Mouse (Mus musculus): Measurements from ENCODE around the gene Igsf3. TPM values are rescaled to one million over a fixed set of nuclear protein-coding genes. Genes with fewer than 3 reads are reported as not detected.

Igsf3 gene
- polyA plus RNA-seq, 1 experiment from 2014 or later: 38.0 TPM

DNA sequence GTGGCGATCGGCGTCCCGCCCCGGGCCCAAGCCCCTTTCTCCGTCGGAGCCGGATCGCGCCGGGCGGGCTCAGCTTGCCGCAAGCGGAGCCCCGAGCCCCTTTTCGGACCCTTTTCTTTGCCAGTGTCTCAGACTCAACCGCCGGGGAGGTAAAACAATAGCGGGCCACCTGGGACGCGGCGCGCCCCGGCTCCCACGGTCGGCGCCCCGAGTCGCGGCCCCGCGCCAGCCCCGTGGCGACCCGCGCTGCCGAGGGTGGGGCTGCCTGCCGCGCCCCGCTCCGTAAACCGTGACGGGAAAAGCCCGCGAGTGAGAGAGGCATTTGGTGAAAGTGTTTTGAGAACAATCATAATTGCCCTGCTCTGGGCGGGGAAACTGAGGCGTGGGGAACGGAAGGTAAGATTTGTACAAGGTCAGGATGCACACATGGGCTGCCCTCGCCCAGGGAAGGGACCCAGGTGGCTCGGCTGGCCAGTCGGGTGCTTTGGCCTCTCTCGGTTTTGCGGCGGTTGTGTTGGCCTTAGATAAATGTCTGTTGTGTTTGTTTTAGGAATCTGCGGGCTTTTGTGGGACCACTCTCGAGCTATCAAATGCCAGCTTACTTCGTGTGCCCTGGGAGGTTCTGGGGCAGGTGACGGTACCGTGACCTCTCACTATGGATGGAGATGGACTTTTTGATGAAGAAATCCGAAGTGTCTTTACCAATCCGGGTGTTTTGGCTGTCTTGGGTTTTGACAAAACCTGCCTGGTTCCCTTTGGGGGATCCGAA is 557 bp downstream of the Igsf3 start:
- Histone ChIP-seq H3K4me3 (peak overlapping the region; percentile 96), H3K4me1 (replicated peaks) (peaks cover 50% of the 10 kb centered on the region), H3K27ac (peak overlapping the region; percentile 90), H3K36me3 (no peaks in the 10 kb centered on the region), H3K27me3 (no peaks in the 10 kb centered on the region), H3K9ac (peak overlapping the region; percentile 94), H3K9me3 (replicated peaks) (no peaks in the 10 kb centered on the region), H3K4me2 (peak overlapping the region; percentile 85)
- WGBS: under 1% methylated on average over 62 of the region's 62 CpGs
- peak; percentile 5; the same call in 1 of the 2 replicates for ATAC-seq (replicated peaks; ENCODE audit: insufficient number of reproducible peaks, insufficient read depth, low FRiP score, low read depth)

GRCm38 (mm10) chr3:101378102-101378501 is 1.2 kb downstream of the Igsf3 start:
- Histone ChIP-seq H3K9ac (peak overlapping the region; percentile 94), H3K36me3 (no peaks in the 10 kb centered on the region), H3K27ac (peak overlapping the region; percentile 90), H3K27me3 (no peaks in the 10 kb centered on the region), H3K9me3 (replicated peaks) (no peaks in the 10 kb centered on the region), H3K4me2 (peak overlapping the region; percentile 85), H3K4me1 (replicated peaks) (peaks cover 55% of the 10 kb centered on the region), H3K4me3 (peak overlapping the region; percentile 96)
- ATAC-seq (replicated peaks; ENCODE audit: insufficient number of reproducible peaks, insufficient read depth, low FRiP score, low read depth): peak; percentile 62
- WGBS: 2% methylated on average over 12 of the region's 12 CpGs

DNA sequence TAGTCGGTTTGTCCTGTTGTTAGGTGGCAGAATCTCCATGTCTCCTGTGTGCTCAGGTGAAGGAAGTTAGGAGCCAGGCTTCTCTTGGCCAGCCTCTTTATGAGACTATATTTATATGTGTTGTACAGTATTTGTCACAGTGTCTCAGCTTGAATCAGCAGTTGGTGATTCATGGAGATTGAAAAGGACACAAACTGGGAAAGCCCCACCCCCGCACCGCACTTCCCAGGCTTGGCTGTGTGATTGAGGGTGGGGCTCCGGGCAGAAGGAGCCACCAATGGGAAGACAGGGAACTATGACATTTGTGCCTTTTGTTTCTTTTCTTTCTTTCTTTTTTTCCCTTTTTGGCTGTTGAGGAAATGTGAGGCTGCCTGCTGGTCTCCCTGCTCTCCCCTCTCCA is 2.9 kb downstream of the Igsf3 start:
- ATAC-seq (replicated peaks; ENCODE audit: insufficient number of reproducible peaks, insufficient read depth, low FRiP score, low read depth): no peak
- Histone ChIP-seq H3K9me3 (replicated peaks) (no peaks in the 10 kb centered on the region), H3K4me2 (peak overlapping the region; percentile 85), H3K27ac (peak overlapping the region; percentile 38), H3K27me3 (no peaks in the 10 kb centered on the region), H3K4me3 (peak overlapping the region; percentile 96), H3K36me3 (no peaks in the 10 kb centered on the region), H3K9ac (peak overlapping the region; percentile 31), H3K4me1 (replicated peaks) (peaks cover 56% of the 10 kb centered on the region)
- WGBS: 23% methylated on average over 4 of the region's 4 CpGs

DNA sequence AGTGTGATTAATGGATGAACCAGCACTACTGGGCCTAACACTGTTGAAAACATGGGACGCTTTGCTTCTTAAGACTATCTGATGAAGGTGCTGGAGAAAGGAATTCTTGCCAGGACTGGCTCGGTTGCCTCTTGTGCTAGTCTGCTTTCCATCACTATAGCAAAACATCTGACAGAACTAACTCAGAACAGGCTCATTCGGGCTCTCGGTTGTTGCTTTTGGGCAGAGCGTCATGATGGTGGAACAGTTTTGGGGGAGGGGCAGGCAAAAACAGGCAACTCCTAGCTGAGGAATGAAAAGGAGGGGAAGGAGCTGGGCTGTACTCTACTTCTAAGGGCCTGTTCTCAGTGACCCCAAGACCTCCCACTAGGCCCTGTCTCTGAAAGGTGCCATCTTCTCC is 4.8 kb downstream of the Igsf3 start:
- H3K36me3 ChIP-seq: no peaks in the 10 kb centered on the region
- H3K27me3 ChIP-seq: no peaks in the 10 kb centered on the region
- H3K4me1 ChIP-seq (replicated peaks): peaks cover 64% of the 10 kb centered on the region
- ATAC-seq (replicated peaks; ENCODE audit: insufficient number of reproducible peaks, insufficient read depth, low FRiP score, low read depth): no peak
- H3K4me3 ChIP-seq: no peak overlapping the region
- H3K4me2 ChIP-seq: peak overlapping the region; percentile 85
- H3K27ac ChIP-seq: no peak overlapping the region
- no peak overlapping the region for H3K9ac ChIP-seq
- no peaks in the 10 kb centered on the region for H3K9me3 ChIP-seq (replicated peaks)
- WGBS: 34% methylated on average over 5 of the region's 5 CpGs

DNA sequence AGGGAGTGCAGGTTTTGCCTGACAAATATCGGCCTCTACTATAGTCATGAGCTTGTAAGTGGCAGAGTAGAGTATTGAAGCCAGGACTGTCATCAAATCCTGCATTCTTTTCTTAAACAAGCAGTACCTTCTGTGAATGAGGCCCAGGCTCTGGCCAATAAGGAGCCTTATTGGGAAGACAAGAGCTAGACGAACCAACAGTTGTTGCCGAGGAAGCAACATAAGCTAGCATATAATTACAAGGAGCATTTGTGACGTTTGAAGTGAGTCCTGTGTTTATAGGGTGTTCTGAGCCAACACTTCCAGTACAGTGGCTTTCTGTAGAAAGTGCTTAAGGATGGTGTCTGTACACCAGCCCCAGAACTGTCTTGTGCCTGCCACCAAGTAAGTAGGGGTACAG is 5.9 kb downstream of the Igsf3 start:
- ATAC-seq (replicated peaks; ENCODE audit: insufficient number of reproducible peaks, insufficient read depth, low FRiP score, low read depth): no peak
- no peaks in the 10 kb centered on the region for H3K27me3 ChIP-seq
- H3K4me2 ChIP-seq: no peak overlapping the region
- WGBS: 71% methylated on average over 4 of the region's 4 CpGs
- no peaks in the 10 kb centered on the region for H3K9me3 ChIP-seq (replicated peaks)
- peaks cover 63% of the 10 kb centered on the region for H3K4me1 ChIP-seq (replicated peaks)
- H3K4me3 ChIP-seq: no peak overlapping the region
- H3K27ac ChIP-seq: no peak overlapping the region
- no peak overlapping the region for H3K9ac ChIP-seq
- H3K36me3 ChIP-seq: no peaks in the 10 kb centered on the region

DNA sequence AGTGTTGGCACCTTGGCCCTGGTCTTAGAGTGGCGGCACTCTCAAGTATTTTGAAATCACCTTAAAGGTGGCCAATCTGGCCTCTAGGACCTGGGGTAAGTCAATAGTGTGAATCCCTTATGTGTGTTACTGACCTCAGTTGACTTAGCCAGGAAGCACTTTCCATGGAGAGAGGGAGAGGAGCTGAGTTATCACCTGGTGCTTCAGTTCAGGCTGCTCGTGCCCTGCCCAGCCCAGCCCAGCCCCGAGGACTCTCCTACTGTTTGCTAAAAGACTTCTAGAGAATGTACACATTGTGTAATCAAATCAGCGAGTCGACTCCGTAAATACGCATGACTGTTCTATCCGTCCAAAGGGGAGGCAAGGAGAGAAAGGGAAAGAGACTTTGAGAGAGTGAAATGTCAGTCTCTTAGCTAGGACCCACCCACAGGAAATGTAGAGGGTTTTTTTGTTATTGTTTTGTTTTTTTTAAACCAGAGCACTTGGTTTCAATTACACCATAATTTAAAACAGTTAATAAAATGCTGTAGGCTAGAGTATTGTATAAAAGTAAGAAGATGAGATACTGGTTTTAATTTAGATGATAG is 9.6 kb downstream of the Igsf3 start:
- Histone ChIP-seq H3K27ac (no peak overlapping the region), H3K9ac (no peak overlapping the region), H3K27me3 (no peaks in the 10 kb centered on the region), H3K4me2 (no peak overlapping the region), H3K4me1 (replicated peaks) (peaks cover 61% of the 10 kb centered on the region), H3K36me3 (no peaks in the 10 kb centered on the region), H3K4me3 (no peak overlapping the region), H3K9me3 (replicated peaks) (no peaks in the 10 kb centered on the region)
- no peak for ATAC-seq (replicated peaks; ENCODE audit: insufficient number of reproducible peaks, insufficient read depth, low FRiP score, low read depth)
- WGBS: 54% methylated on average over 8 of the region's 8 CpGs

GRCm38 (mm10) chr3:101387849-101388248 is 11.0 kb downstream of the Igsf3 start:
- Histone ChIP-seq H3K9ac (0 out of 2 replicates have a peak overlapping the region, but pooled peaks have one; percentile 27), H3K4me3 (no peak overlapping the region), H3K36me3 (no peaks in the 10 kb centered on the region), H3K27ac (peak overlapping the region; percentile 49), H3K4me2 (0 out of 2 replicates have a peak overlapping the region, but pooled peaks have one; percentile 24), H3K9me3 (replicated peaks) (no peaks in the 10 kb centered on the region), H3K4me1 (replicated peaks) (peaks cover 57% of the 10 kb centered on the region), H3K27me3 (no peaks in the 10 kb centered on the region)
- ATAC-seq (replicated peaks; ENCODE audit: insufficient number of reproducible peaks, insufficient read depth, low FRiP score, low read depth): no peak
- 13% methylated on average over 10 of the region's 10 CpGs for WGBS

- no peaks in the 10 kb centered on the region for H3K27me3 ChIP-seq
- 74% methylated on average over 3 of the region's 3 CpGs for WGBS
- no peak overlapping the region for H3K27ac ChIP-seq
- no peak overlapping the region for H3K4me2 ChIP-seq
- H3K9me3 ChIP-seq (replicated peaks): no peaks in the 10 kb centered on the region
- no peaks in the 10 kb centered on the region for H3K36me3 ChIP-seq
- no peak overlapping the region for H3K9ac ChIP-seq
- ATAC-seq (replicated peaks; ENCODE audit: insufficient number of reproducible peaks, insufficient read depth, low FRiP score, low read depth): no peak
- peaks cover 71% of the 10 kb centered on the region for H3K4me1 ChIP-seq (replicated peaks)
- H3K4me3 ChIP-seq: no peak overlapping the region
These were observed 12.7 kb downstream of the Igsf3 start for GRCm38 (mm10) chr3:101389566-101389965.

- 52% methylated on average over 9 of the region's 9 CpGs for WGBS
- no peak overlapping the region for H3K27ac ChIP-seq
- H3K4me2 ChIP-seq: no peak overlapping the region
These were observed 13.6 kb downstream of the Igsf3 start for GRCm38 (mm10) chr3:101390472-101390871.

GRCm38 (mm10) chr3:101391991-101392390 is 15.1 kb downstream of the Igsf3 start:
- peaks cover 85% of the 10 kb centered on the region for H3K4me1 ChIP-seq (replicated peaks)
- H3K9me3 ChIP-seq (replicated peaks): no peaks in the 10 kb centered on the region

More at GRCm38 (mm10) chr3:101390472-101390871, 13.6 kb downstream of the Igsf3 start:
- ATAC-seq (replicated peaks; ENCODE audit: insufficient number of reproducible peaks, insufficient read depth, low FRiP score, low read depth): no peak
- Histone ChIP-seq H3K27me3 (no peaks in the 10 kb centered on the region), H3K9me3 (replicated peaks) (no peaks in the 10 kb centered on the region), H3K9ac (no peak overlapping the region), H3K36me3 (no peaks in the 10 kb centered on the region), H3K4me1 (replicated peaks) (peaks cover 76% of the 10 kb centered on the region), H3K4me3 (no peak overlapping the region)

DNA sequence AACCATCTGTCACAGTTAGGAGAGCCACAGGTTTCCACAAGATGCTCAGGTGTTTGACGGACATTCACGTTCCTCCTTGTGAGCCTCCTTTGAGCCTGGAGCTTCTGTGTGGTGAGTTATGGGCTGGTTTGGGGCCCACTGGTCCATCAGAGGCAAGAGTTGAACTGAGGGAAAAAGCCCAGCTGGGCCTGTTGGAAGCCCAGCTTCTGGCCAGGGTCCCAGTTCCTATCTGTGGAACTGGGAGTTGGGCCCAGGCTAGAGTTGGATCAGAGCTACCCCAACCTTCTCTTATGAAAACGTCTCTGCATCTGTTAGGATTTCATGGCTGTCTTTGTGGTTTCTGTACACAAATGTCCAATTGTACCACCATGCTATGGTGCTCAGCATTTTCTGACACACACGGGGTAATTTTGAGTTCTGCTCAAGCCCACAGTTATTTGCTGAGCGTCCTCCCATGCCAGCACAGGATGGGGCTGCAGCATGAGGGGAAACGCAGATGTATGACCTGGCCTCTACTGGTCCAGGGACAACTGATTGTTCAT is 16.3 kb downstream of the Igsf3 start:
- no peak for ATAC-seq (replicated peaks; ENCODE audit: insufficient number of reproducible peaks, insufficient read depth, low FRiP score, low read depth)
- no peaks in the 10 kb centered on the region for H3K36me3 ChIP-seq
- no peak overlapping the region for H3K9ac ChIP-seq
- no peaks in the 10 kb centered on the region for H3K27me3 ChIP-seq
- WGBS: 73% methylated on average over 6 of the region's 6 CpGs
- no peak overlapping the region for H3K4me3 ChIP-seq
- H3K27ac ChIP-seq: peak overlapping the region; percentile 80
- H3K9me3 ChIP-seq (replicated peaks): no peaks in the 10 kb centered on the region
- H3K4me2 ChIP-seq: no peak overlapping the region
- H3K4me1 ChIP-seq (replicated peaks): peaks cover 89% of the 10 kb centered on the region

More at GRCm38 (mm10) chr3:101391991-101392390, 15.1 kb downstream of the Igsf3 start:
- H3K27me3 ChIP-seq: no peaks in the 10 kb centered on the region
- H3K9ac ChIP-seq: no peak overlapping the region
- no peaks in the 10 kb centered on the region for H3K36me3 ChIP-seq
- H3K27ac ChIP-seq: no peak overlapping the region
- H3K4me2 ChIP-seq: no peak overlapping the region
- ATAC-seq (replicated peaks; ENCODE audit: insufficient number of reproducible peaks, insufficient read depth, low FRiP score, low read depth): no peak
- WGBS: 93% methylated on average over 6 of the region's 6 CpGs
- H3K4me3 ChIP-seq: no peak overlapping the region

Measured in heart, embryonic 15.5 days (tissue).